Mouse (Mus musculus) thymus, postnatal 14 days (tissue): ENCODE measurements at regions not wholly inside any gene's neighbourhood (a gene's known extent, or its start where the extent isn't known, plus 50 kb on each side); places are given as distances from the start of the nearest gene placed in this dataset.

Experiments used
- DNase-seq: peaks from one replicate; pipeline ENCODE4 v3.0.0; 2021

GRCm38 (mm10) chr13:31340363-31340948 lies 215.5 kb upstream of the Foxq1 start:
- no peak for DNase-seq

GRCm38 (mm10) chr13:31341282-31342100 lies 214.4 kb upstream of the Foxq1 start:
- no peak for DNase-seq

- DNase-seq: no peak
Measured at GRCm38 (mm10) chr13:31346205-31346604, 209.7 kb upstream of the Foxq1 start.

DNA sequence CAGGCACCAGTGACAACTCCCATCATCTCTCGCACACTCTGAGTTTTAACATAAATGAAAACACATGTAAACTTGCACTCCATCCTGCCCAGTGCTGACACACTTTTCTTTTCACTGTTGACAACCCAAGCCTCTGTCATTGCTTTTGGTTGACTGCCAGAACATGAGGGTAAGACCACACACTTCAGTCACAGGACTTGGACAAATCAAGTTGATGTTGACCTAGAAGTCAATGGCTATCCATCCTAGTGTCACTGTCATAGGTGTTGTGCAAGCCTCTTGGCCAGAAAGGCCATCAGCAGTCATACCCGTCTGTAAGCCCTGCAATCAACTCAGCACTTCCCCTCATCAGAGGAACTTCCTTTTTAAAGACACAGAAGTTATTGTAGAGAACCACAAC lies 208.9 kb upstream of the Foxq1 start:
- no peak for DNase-seq

GRCm38 (mm10) chr13:31349671-31350070 lies 206.3 kb upstream of the Foxq1 start:
- DNase-seq: no peak

DNA sequence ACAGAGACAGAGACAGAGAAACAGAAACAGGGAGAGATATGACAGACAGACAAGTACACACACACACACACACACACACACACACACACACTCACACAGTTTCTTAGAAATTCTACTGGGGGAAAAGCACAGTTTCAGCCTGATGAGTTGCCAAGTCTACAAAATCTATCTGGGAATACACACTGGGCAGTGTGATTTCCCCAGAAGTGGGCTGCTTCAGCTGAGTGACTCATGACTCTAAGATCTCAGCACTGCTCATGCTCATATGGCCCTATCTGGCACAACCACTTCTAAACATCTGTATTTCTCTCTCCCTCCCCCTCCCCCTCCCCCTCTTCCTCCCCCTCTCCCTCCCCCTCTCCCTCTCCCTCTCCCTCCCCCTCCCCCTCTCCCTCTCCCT lies 204.5 kb upstream of the Foxq1 start:
- no peak for DNase-seq

DNA sequence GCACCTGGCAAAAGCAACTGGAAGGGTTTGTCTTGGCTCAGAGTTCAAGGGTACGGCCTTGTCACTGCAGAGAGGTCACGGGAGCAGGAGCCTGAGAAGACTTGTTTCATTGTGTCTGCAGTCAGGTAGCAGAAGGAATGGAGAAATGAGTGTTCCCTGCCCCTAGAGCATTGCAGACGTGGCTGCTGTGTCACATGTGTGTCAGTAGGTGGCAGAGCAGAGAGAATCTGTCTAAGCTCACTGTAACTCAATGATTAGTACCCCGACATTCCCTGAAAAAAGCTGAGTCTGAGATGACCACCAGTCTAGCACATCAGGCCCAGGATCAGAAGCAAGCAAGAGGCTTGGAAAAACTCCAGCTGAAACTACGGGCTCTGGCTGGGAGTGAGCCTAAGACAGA lies 203.1 kb upstream of the Foxq1 start:
- DNase-seq: no peak

DNA sequence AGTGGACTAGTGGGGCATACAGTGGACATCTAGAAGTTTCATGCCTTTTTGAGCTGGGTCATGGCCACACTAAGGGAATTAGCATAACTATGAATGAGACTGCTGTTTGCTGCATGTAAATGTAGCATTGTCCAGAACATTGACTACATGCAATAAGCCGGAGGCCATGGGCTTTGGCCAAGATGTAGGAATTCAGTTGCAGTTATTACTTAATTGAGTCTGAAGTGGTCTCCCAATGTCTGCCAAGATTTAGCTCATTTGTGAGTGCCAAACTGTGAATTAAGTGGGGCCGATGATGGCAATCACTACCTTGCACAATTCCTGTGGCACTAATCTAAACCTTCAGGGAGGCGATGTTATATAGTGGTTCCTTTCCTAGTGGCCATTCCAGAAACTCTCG lies 196.6 kb upstream of the Foxq1 start:
- DNase-seq: no peak

- no peak for DNase-seq
Measured at GRCm38 (mm10) chr13:31362386-31362785, 193.5 kb upstream of the Foxq1 start.

GRCm38 (mm10) chr13:31364369-31364768 lies 191.6 kb upstream of the Foxq1 start:
- DNase-seq: no peak

- DNase-seq: no peak
Measured at GRCm38 (mm10) chr13:31367226-31367625, 188.7 kb upstream of the Foxq1 start.

DNA sequence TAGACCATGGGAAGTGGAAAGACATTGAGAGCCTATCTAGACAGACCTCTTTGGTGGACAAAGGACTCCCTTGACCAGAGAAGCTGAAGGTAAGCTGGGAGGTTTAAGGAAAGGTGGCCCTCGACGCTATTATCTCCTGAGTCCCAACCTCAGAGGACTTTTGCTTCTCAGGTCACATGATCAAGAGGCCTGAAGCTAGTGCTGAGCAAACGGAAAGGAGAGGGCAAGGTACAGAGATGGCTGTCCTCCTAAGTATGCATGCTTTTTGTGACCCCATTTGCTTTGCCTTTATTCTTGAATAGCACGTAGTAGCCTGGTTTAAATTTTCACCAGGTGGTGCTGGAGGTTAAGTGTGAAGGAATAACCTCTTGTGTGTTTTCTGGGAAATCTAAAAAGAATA lies 186.8 kb upstream of the Foxq1 start:
- no peak for DNase-seq

- DNase-seq: no peak
Measured at GRCm38 (mm10) chr13:31370873-31371272, 185.1 kb upstream of the Foxq1 start.

- no peak for DNase-seq
Measured at GRCm38 (mm10) chr13:31374006-31374405, 181.9 kb upstream of the Foxq1 start.

- DNase-seq: no peak
Measured at GRCm38 (mm10) chr13:31393421-31394215, 162.3 kb upstream of the Foxq1 start.

- DNase-seq: no peak
Measured at GRCm38 (mm10) chr13:31396216-31396910, 159.6 kb upstream of the Foxq1 start.

DNA sequence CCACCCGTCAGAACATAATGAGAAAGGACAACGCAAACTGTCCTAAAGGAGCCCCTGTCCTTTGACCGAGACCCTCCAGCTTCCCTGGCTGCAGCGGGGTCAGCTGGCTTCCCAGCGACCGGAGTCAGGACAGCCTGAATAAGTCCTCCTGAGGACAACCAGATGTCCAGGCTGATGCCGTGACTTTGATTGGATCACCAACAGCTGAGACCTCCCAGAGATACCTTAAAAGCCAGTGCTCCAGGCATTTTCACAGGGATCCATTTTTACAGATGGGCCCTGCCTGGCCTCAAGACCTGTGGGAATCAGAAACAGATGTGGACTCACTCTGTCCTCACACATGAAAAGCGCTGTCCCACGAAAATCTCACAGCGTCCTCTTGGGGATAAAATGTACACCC lies 158.7 kb upstream of the Foxq1 start:
- DNase-seq: no peak

- no peak for DNase-seq
Measured at GRCm38 (mm10) chr13:31400401-31400800, 155.5 kb upstream of the Foxq1 start.

DNA sequence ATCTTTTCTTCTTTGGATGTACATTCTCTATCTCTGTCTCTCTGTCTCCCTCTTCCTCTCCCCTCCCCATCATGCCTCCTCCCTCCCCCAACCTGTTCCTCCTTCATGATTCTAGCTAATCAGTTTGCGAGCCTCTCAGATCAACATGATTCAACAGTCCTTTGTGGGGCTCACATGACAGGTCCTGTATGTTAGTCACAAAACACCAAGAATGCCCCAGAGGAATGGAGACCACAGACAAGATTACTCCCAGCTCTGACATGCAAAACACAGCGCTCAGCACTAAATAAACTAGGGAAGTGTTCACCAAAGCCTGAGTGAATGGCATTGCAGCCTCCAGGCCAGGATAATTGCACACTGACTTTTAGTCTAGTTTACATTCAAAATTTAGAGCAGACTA lies 150.6 kb upstream of the Foxq1 start:
- DNase-seq: no peak

- DNase-seq: no peak
Measured at GRCm38 (mm10) chr13:31408439-31409122, 147.4 kb upstream of the Foxq1 start.

DNA sequence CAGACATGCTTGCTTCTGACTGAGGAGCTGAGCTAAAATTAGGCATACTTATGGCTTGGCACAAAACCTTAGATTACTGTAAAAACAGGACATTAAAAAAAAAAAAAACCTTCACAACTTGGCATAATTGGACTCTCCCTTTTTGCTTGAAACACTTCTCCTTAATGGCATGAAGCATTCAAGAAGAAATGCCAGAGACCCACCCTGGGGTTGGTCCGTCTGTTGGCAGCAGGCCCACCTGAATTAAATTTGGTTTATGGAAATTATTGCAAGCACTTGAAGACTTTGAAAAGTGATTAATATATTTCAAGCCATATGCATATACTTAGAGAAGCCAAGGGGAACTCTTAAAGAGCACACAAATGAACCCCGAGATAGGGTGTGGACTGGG lies 146.8 kb upstream of the Foxq1 start:
- DNase-seq: no peak

- DNase-seq: no peak
Measured at GRCm38 (mm10) chr13:31421556-31421955, 134.4 kb upstream of the Foxq1 start.

GRCm38 (mm10) chr13:31423599-31423998 lies 132.3 kb upstream of the Foxq1 start:
- no peak for DNase-seq
